Mouse (Mus musculus) kidney, adult 2 months (tissue): ENCODE results near the gene Nek10.

ENCODE experiments used
- CTCF ChIP-seq: fragments of 200-500 bp; conservative IDR thresholded peaks from 2 replicates; pipeline ENCODE4 v1.5.1; 2011; ENCODE audit warnings: low read depth, mild to moderate bottlenecking, control low read depth, low read length, moderate library complexity, mixed read lengths; ENCODE audit not compliant: insufficient read depth, insufficient read length
- POLR2A ChIP-seq: fragments of 200-500 bp; IDR thresholded peaks from one replicate; pipeline ENCODE4 v1.6.1; 2011; ENCODE audit warnings: low read depth, low read length, control low read depth

GRCm38 (mm10) chr14:14893932-14894652 is 90.9 kb downstream of the Nek10 start:
- TF ChIP-seq CTCF (no peak), POLR2A (no peak)
